Mouse (Mus musculus): ENCODE data around the gene Necab2.

- TF ChIP-seq CTCF (IDR thresholded peaks at IDR 0.05) (no peak), EP300 (IDR thresholded peaks at IDR 0.05) (no peak)
These were observed 59.6 kb downstream of the Necab2 start for GRCm38 (mm10) chr8:119506106-119506505.
